Mouse (Mus musculus) heart, embryonic 13.5 days (tissue): ENCODE data around the gene Prss44. TPM values are rescaled to one million over a fixed set of nuclear protein-coding genes. Genes with fewer than 3 reads are reported as not detected.

Experiments used
- ATAC-seq: fragments of 200-750 bp; cut with Nextera tagmentation; 2 replicates; pipeline ENCODE4 v1.8.0; 2017; ENCODE audit warnings: moderate TSS enrichment; ENCODE audit not compliant: insufficient number of reproducible peaks, low FRiP score, low TSS enrichment; ENCODE audit errors: extremely low read depth
- H3K27ac ChIP-seq: fragments of 300-500 bp; sonication (generic); replicated peaks from 2 replicates; pipeline ENCODE4 v1.5.1; 2015; ENCODE audit warnings: moderate library complexity, mild to moderate bottlenecking, inconsistent platforms
- H3K27me3 ChIP-seq: fragments of 300-500 bp; sonication (generic); replicated peaks from 2 replicates; pipeline ENCODE4 v1.6.1; 2015; ENCODE audit warnings: mild to moderate bottlenecking, inconsistent platforms
- H3K36me3 ChIP-seq: fragments of 300-500 bp; sonication (generic); 2 replicates; pipeline ENCODE4 v1.6.1; 2015; ENCODE audit warnings: mild to moderate bottlenecking, inconsistent platforms
- H3K4me1 ChIP-seq: fragments of 300-500 bp; sonication (generic); 2 replicates; pipeline ENCODE4 v1.6.1; 2015; ENCODE audit warnings: inconsistent platforms
- H3K4me2 ChIP-seq: fragments of 300-500 bp; sonication (generic); 2 replicates; pipeline ENCODE4 v1.6.1; 2015; ENCODE audit warnings: inconsistent platforms, mild to moderate bottlenecking, moderate library complexity
- H3K4me3 ChIP-seq: fragments of 300-500 bp; sonication (generic); 2 replicates; pipeline ENCODE4 v1.5.1; 2015; ENCODE audit warnings: moderate library complexity, mild to moderate bottlenecking, inconsistent platforms
- H3K9ac ChIP-seq: fragments of 300-500 bp; sonication (generic); 2 replicates; pipeline ENCODE4 v1.6.1; 2015; ENCODE audit warnings: inconsistent platforms, mild to moderate bottlenecking, moderate library complexity
- H3K9me3 ChIP-seq: fragments of 300-500 bp; sonication (generic); 2 replicates; pipeline ENCODE4 v1.6.1; 2016; ENCODE audit warnings: inconsistent platforms
- WGBS: fragments of 180-500 bp; shearing (Covaris S2); methylation state at CpG from one replicate; pipeline ENCODE4 v1.1.7; 2015; ENCODE audit warnings: mixed read lengths; 5-methylcytosine and 5-hydroxymethylcytosine counted together
- polyA plus RNA-seq: library from polyadenylated mRNA; unstranded; fragments of >200 nt; fragmentation: Nextera tagmentation; extraction: Ambion mirVana; gene quantifications from 2 replicates; pipeline ENCODE4 v1.2.1, GENCODE M21; 2015

Prss44 gene
- polyA plus RNA-seq, 1 experiment from 2014 or later: not detected

DNA sequence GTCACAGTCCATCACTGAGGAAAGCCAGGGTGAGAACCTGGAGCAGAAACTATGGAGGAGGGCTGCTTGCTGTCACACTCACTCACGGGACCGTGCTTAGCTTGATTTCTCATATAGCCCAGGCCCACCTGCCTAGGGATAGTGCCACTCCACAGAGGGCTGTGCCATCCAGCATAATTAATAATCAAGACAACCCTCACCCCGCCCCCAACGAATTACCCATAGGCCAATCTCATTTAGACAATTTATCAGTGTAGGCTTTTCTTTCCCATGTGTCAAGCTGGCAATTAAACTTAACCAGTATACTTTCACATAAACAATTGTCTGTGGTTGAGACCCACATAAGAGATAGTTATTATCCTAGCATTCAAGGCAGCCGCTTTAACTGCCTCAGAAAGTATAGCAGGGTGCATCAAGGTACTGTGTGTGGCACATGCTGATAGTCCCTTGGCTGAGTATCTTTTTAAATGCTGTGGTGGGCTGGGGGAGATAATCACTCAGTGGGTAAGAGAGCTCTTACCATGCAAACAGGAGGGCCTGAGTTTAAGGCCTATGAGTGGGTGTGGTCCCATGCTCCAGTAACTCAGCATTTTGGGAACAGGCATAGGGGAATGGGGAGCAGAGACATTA is 45.3 kb downstream of the Prss44 start:
- ATAC-seq: no peak
- Histone ChIP-seq H3K36me3 (no peaks in the 10 kb centered on the region), H3K9me3 (no peaks in the 10 kb centered on the region), H3K9ac (no peak overlapping the region), H3K4me2 (no peak overlapping the region), H3K4me1 (peaks cover 6% of the 10 kb centered on the region), H3K27ac (no peak overlapping the region), H3K4me3 (no peak overlapping the region), H3K27me3 (peaks cover 45% of the 10 kb centered on the region)
- 79% methylated on average over 5 of the region's 5 CpGs for WGBS

DNA sequence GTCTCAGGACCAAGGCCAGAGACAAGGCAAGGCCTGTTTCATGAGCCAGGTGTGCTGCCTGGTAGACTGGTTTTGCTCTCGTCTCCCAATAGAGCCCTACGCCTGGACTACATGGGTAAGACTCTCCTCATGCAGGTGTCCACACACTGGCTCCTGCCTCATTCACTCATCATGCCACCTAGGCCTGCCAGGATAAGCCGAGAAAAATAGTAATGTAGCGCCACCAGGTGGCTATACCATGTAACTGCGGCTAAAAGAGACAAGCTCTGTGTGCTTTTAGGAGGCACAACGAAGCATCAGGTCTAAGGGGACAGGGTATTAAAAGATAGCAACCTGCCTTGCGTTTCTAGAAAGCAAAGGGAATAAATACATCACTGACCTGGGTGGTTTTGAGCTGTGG is 57.2 kb downstream of the Prss44 start:
- 15% methylated on average over 7 of the region's 7 CpGs for WGBS
- peaks cover 39% of the 10 kb centered on the region for H3K27me3 ChIP-seq
- no peak overlapping the region for H3K27ac ChIP-seq
- no peaks in the 10 kb centered on the region for H3K9me3 ChIP-seq
- no peaks in the 10 kb centered on the region for H3K36me3 ChIP-seq
- no peak overlapping the region for H3K4me3 ChIP-seq
- no peak overlapping the region for H3K9ac ChIP-seq
- no peak for ATAC-seq
- peaks cover 14% of the 10 kb centered on the region for H3K4me1 ChIP-seq
- no peak overlapping the region for H3K4me2 ChIP-seq

Other genes with a start within 250 kb of the Prss44 start
- gene Nradd, start 189.5 kb upstream of the Prss44 start, polyA plus RNA-seq: 23.4 and 25.6 TPM in 2 replicates
- gene Nbeal2, start 159.8 kb upstream of the Prss44 start, polyA plus RNA-seq: 1.3 and 1.8 TPM in 2 replicates
- 119 and 136 TPM in 2 replicates for gene Ccdc12, start 157.5 kb upstream of the Prss44 start, polyA plus RNA-seq
- 3,771 and 4,285 TPM in 2 replicates for gene Myl3, start 72.1 kb upstream of the Prss44 start, polyA plus RNA-seq
- gene Pth1r, start 66.8 kb upstream of the Prss44 start, polyA plus RNA-seq: 31.2 and 33.3 TPM in 2 replicates
- gene Prss42, start 15.8 kb upstream of the Prss44 start, polyA plus RNA-seq: 0.11 TPM in 1 of 2 replicates, not detected in the other
- gene Prss43, start 12.7 kb downstream of the Prss44 start, polyA plus RNA-seq: not detected in 2 replicates
- not detected in 2 replicates for gene Prss45, start 20.6 kb downstream of the Prss44 start, polyA plus RNA-seq
- gene Prss46, start 30.5 kb downstream of the Prss44 start, polyA plus RNA-seq: not detected in 2 replicates
- 0.13 and 0.56 TPM in 2 replicates for gene Prss50, start 44.0 kb downstream of the Prss44 start, polyA plus RNA-seq
- gene Als2cl, start 65.9 kb downstream of the Prss44 start, polyA plus RNA-seq: 0.88 and 0.97 TPM in 2 replicates
- gene Tmie, start 66.1 kb downstream of the Prss44 start, polyA plus RNA-seq: 0.16 and 0.20 TPM in 2 replicates
- gene Fam240a, start 102.9 kb downstream of the Prss44 start, polyA plus RNA-seq: not detected in 2 replicates
- not detected in 2 replicates for gene Tdgf1, start 132.2 kb downstream of the Prss44 start, polyA plus RNA-seq
- gene Lrrc2, start 137.6 kb downstream of the Prss44 start, polyA plus RNA-seq: 2.3 and 2.6 TPM in 2 replicates
- gene Rtp3, start 176.6 kb downstream of the Prss44 start, polyA plus RNA-seq: 0.05 and 0.57 TPM in 2 replicates
- gene Ltf, start 205.3 kb downstream of the Prss44 start, polyA plus RNA-seq: 1.1 TPM in 2 replicates
- 2.5 and 2.8 TPM in 2 replicates for gene Ccrl2, start 243.5 kb downstream of the Prss44 start, polyA plus RNA-seq